Mouse (Mus musculus): ENCODE measurements around the gene Rac2.

DNA sequence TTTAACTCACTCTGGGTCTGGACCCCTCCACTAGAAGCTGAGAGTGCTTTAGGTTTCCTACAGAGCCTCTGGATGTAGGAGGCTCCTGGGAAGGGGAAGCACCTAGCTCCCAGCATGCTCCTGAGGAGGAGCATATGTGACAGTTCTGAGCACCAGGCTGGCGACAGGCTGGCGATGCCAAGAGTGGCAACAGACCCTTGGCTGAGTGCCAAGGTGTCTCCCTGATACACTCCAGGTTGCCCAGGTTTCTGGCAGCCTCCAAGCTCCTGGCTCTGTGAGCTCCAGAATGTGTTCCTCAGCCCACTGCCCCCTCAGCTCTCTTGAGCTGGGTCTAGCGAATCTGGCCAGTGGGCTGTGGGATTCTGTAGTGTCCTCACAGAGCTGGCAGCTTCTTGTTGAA is 31.0 kb downstream of the Rac2 start:
- TF ChIP-seq CTCF (conservative IDR thresholded peaks at IDR 0.05 in 1 of 2, IDR thresholded peaks at IDR 0.05 in 1 of 2; ENCODE audit: low read depth in 2 of 2, low read length in 2 of 2) (no peak), POLR2A (IDR thresholded peaks at IDR 0.05; ENCODE audit: low read depth, low read length) (no peak), UBTF (IDR thresholded peaks at IDR 0.05; ENCODE audit: low read depth, low read length) (no peak), EP300 (IDR thresholded peaks at IDR 0.05; ENCODE audit: low read length) (no peak), KAT2A (IDR thresholded peaks at IDR 0.05; ENCODE audit: insufficient replicate concordance, low read length) (no peak)

All from CH12.LX (cell line).